Mouse (Mus musculus): ENCODE data around the gene T2.

DNA sequence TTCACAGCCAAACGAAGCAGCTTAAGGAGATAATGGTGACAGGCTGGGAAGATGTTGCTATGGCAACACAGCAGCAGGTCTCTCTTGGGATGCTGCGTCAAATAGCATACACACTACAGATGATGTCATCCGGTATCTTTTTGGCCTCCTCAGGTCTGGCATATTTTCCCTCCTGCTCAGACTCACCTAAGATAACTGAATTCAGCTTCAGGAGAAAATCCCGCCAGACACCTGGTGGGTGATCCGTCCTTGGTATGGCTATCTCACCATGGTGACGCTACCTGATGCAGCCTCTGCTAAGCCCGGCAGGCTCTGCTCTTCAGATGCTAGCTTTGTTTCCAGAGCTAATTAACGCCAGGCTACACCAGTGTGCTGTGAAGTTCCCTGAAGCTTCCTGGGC is 12.8 kb downstream of the T2 start:
- TF ChIP-seq CTCF (IDR thresholded peaks at IDR 0.05; ENCODE audit: control insufficient read depth, insufficient read depth, insufficient replicate concordance, low read depth, low read length) = no peak
- TF ChIP-seq POLR2A (IDR thresholded peaks at IDR 0.05; ENCODE audit: control insufficient read depth, low read depth, low read length) = no peak

Measured in testis, adult 2 months (tissue).